Mouse (Mus musculus) E14TG2a.4 (cell line): ENCODE measurements around the gene Amy1.

Source experiments
- CTCF ChIP-seq: conservative IDR thresholded peaks from 2 replicates; pipeline ENCODE4 v1.5.1; 2014; ENCODE audit warnings: low read length
- POU5F1 ChIP-seq: IDR thresholded peaks from 2 replicates; pipeline ENCODE4 v1.6.1; 2014; ENCODE audit warnings: low read length, borderline replicate concordance

DNA sequence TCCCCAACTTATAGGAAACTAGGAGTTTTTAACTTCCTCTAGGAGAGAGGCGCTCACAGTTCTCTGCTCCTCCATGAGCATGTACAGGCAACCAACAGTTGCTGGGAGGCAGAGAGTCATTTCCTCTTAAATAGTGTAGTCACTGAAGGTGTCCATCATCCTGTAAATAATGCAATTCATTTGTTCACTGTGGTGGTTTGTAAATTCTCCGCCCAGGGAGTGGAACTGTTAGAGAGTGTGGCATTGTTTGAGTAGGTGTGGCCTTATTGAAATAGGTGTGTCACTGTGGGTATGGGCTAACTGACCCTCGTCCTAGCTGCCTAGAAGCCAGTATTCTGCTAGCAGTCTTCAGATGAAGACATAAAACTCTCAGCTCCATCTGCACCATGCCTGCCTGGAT is 47.8 kb upstream of the Amy1 start:
- TF ChIP-seq CTCF (no peak), POU5F1 (no peak)
